Mouse (Mus musculus) liver, embryonic 14.5 days (tissue): ENCODE results near the gene Upk3b. TPM values are rescaled to one million over a fixed set of nuclear protein-coding genes. Genes with fewer than 3 reads are reported as not detected.
A peak's percentile ranks its signal among the peaks of the same experiment; 100 is the strongest.

Experiments used
- ATAC-seq: fragments of 200-750 bp; cut with Nextera tagmentation; 2 replicates; pipeline ENCODE4 v1.8.0; 2017; ENCODE audit warnings: moderate number of reproducible peaks, mild to moderate bottlenecking, moderate library complexity; ENCODE audit not compliant: insufficient read depth
- DNase-seq, 3 experiments: peaks; one replicate each; pipeline ENCODE4 v3.0.0-alpha.2; 2012 to 2013; ENCODE audit warnings: low read depth in 3 of 3, low spot score in 3 of 3
- H3K27ac ChIP-seq: fragments of 300-500 bp; sonication (generic); 2 replicates; pipeline ENCODE4 v1.5.1; 2014; ENCODE audit warnings: moderate library complexity, mild to moderate bottlenecking, control low read depth, inconsistent platforms
- H3K27me3 ChIP-seq: fragments of 300-500 bp; sonication (generic); 2 replicates; pipeline ENCODE4 v1.6.1; 2014; ENCODE audit warnings: mild to moderate bottlenecking, low read length, moderate library complexity; ENCODE audit not compliant: control insufficient read depth, insufficient read depth
- H3K36me3 ChIP-seq: fragments of 300-500 bp; sonication (generic); replicated peaks from 2 replicates; pipeline ENCODE4 v1.6.1; 2014; ENCODE audit warnings: low read depth; ENCODE audit not compliant: control insufficient read depth, insufficient read depth
- H3K4me1 ChIP-seq, 2 experiments: fragments of 200-500 bp in 1 of 2; fragments of 300-500 bp in 1 of 2; sonication (generic) in 1 of 2; replicated peaks; 2 replicates each; pipeline ENCODE4 v1.6.1; 2012 to 2014; ENCODE audit warnings: antibody characterized with exemption in 1 of 2, inconsistent platforms in 1 of 2, low read length in 1 of 2; ENCODE audit not compliant: control insufficient read depth in 2 of 2, insufficient read depth in 2 of 2
- H3K4me2 ChIP-seq: fragments of 300-500 bp; sonication (generic); 2 replicates; pipeline ENCODE4 v1.6.1; 2014; ENCODE audit warnings: low read depth, mild to moderate bottlenecking, control low read depth, moderate library complexity
- H3K4me3 ChIP-seq, 2 experiments: fragments of 200-500 bp in 1 of 2; fragments of 300-500 bp in 1 of 2; sonication (generic) in 1 of 2; 2 replicates each; pipeline ENCODE4 v1.5.1; 2012 to 2014; ENCODE audit warnings: low read depth in 2 of 2, low read length in 2 of 2, mild to moderate bottlenecking in 2 of 2, control low read depth in 1 of 2, inconsistent platforms in 1 of 2, moderate library complexity in 1 of 2; ENCODE audit not compliant: insufficient read depth in 1 of 2
- H3K9ac ChIP-seq: fragments of 300-500 bp; sonication (generic); replicated peaks from 2 replicates; pipeline ENCODE4 v1.6.1; 2014; ENCODE audit warnings: mild to moderate bottlenecking, control low read depth, moderate library complexity
- H3K9me3 ChIP-seq: fragments of 300-500 bp; sonication (generic); 2 replicates; pipeline ENCODE4 v1.6.1; 2016; ENCODE audit warnings: low read length, mixed read lengths; ENCODE audit not compliant: control insufficient read depth
- CTCF ChIP-seq: IDR thresholded peaks from 2 replicates; pipeline ENCODE4 v1.5.1; 2016; ENCODE audit warnings: antibody characterized with exemption, low read depth, control low read depth
- EP300 ChIP-seq: IDR thresholded peaks from 2 replicates; pipeline ENCODE4 v1.6.1; 2016; ENCODE audit warnings: antibody characterized with exemption, low read depth
- WGBS: fragments of 180-500 bp; shearing (Covaris S2); extraction: QIAGEN DNeasy Blood & Tissue Kit; methylation state at CpG from one replicate; pipeline ENCODE4 v1.1.7; 2014; ENCODE audit not compliant: insufficient replicate concordance; 5-methylcytosine and 5-hydroxymethylcytosine counted together
- polyA plus RNA-seq, 2 experiments: library from polyadenylated mRNA; depleted of rRNA in 1 of 2; stranded (reverse) in 1 of 2; unstranded in 1 of 2; fragments of >200 nt; fragmentation: Nextera tagmentation in 1 of 2; extraction: Ambion mirVana in 1 of 2; gene quantifications; 2 replicates each; pipeline versions ENCODE4 v1.2.1 to v1.2.3; 2012 to 2014

Gene Upk3b
- polyA plus RNA-seq, 2 experiments = 2.0 to 2.4 TPM

- Histone ChIP-seq H3K27ac (no peak overlapping the region), H3K36me3 (no peaks in the 10 kb centered on the region), H3K27me3 (peaks cover 10% of the 10 kb centered on the region), H3K9ac (no peak overlapping the region), H3K4me1 (peaks cover 0 to 10% of the 10 kb centered on the region in 2 experiments; a peak in 2 of 4 replicates), H3K4me2 (peak overlapping the region; percentile 81; the same call in 1 of the 2 replicates), H3K9me3 (no peaks in the 10 kb centered on the region), H3K4me3 (no peak overlapping the region; a peak in 1 of 4 replicates)
- TF ChIP-seq EP300 = no peak
- no peak for TF ChIP-seq CTCF
- 27% methylated on average over 21 of the region's 21 CpGs for WGBS
- ATAC-seq = no peak
- DNase-seq = no peak
Observed at GRCm38 (mm10) chr5:136084891-136085651, 46.8 kb downstream of the Upk3b start.

- DNase-seq (no peak), ATAC-seq (no peak)
- H3K9me3 ChIP-seq = no peaks in the 10 kb centered on the region
- WGBS = 54% methylated on average over 8 of the region's 8 CpGs
- peaks cover 0 to 10% of the 10 kb centered on the region in 2 experiments; a peak in 2 of 4 replicates for H3K4me1 ChIP-seq
- H3K4me2 ChIP-seq = no peak overlapping the region
- no peak overlapping the region for H3K27ac ChIP-seq
- H3K36me3 ChIP-seq = no peaks in the 10 kb centered on the region
- TF ChIP-seq EP300 (no peak), CTCF (no peak)
- H3K9ac ChIP-seq = no peak overlapping the region
- peaks cover 10% of the 10 kb centered on the region for H3K27me3 ChIP-seq
- H3K4me3 ChIP-seq = no peak overlapping the region
Observed at GRCm38 (mm10) chr5:136086290-136086689, 48.0 kb downstream of the Upk3b start.

- DNase-seq (no peak), ATAC-seq (no peak)
- Histone ChIP-seq H3K36me3 (no peaks in the 10 kb centered on the region), H3K4me1 (peaks cover 0 to 5% of the 10 kb centered on the region in 2 experiments; a peak in 2 of 4 replicates), H3K9me3 (no peaks in the 10 kb centered on the region), H3K27ac (no peak overlapping the region), H3K9ac (no peak overlapping the region), H3K4me3 (no peak overlapping the region), H3K27me3 (peaks cover 9% of the 10 kb centered on the region), H3K4me2 (no peak overlapping the region)
- TF ChIP-seq CTCF (peak; percentile 47), EP300 (no peak)
- 18% methylated on average over 14 of the region's 14 CpGs for WGBS
Observed at GRCm38 (mm10) chr5:136088821-136089575, 50.7 kb downstream of the Upk3b start.

- Histone ChIP-seq H3K9me3 (no peaks in the 10 kb centered on the region), H3K36me3 (no peaks in the 10 kb centered on the region), H3K4me1 (no peaks in the 10 kb centered on the region), H3K4me3 (no peak overlapping the region), H3K27me3 (no peaks in the 10 kb centered on the region; the same call in 1 of the 2 replicates), H3K9ac (no peak overlapping the region), H3K27ac (no peak overlapping the region), H3K4me2 (no peak overlapping the region)
- TF ChIP-seq EP300 (no peak), CTCF (no peak)
- DNase-seq (no peak), ATAC-seq (no peak)
- 43% methylated on average over 5 of the region's 5 CpGs for WGBS
Observed at GRCm38 (mm10) chr5:136091927-136092326, 53.6 kb downstream of the Upk3b start.
